Mouse (Mus musculus) myocyte (in vitro differentiated cells): ENCODE measurements around the gene E130114P18Rik.

Experiments
- MAX ChIP-seq: IDR thresholded peaks from one replicate; pipeline ENCODE4 v1.6.1; 2011; ENCODE audit warnings: low read depth, mild to moderate bottlenecking, control low read depth
- POLR2A ChIP-seq: IDR thresholded peaks from one replicate; pipeline ENCODE4 v1.6.1; 2011; ENCODE audit warnings: low read depth, mild to moderate bottlenecking, control low read depth, moderate library complexity; ENCODE audit not compliant: insufficient read length
- POLR2AphosphoS2 ChIP-seq: IDR thresholded peaks from one replicate; pipeline ENCODE4 v1.6.1; 2011; ENCODE audit warnings: low read depth, control low read depth; ENCODE audit not compliant: insufficient read length
- TCF12 ChIP-seq: IDR thresholded peaks from one replicate; pipeline ENCODE4 v1.6.1; 2011; ENCODE audit warnings: mild to moderate bottlenecking, control low read depth; ENCODE audit not compliant: poor library complexity, insufficient read depth, severe bottlenecking
- USF1 ChIP-seq: IDR thresholded peaks from one replicate; pipeline ENCODE4 v1.6.1; 2011; ENCODE audit warnings: low read depth, mild to moderate bottlenecking, control low read depth, moderate library complexity

DNA sequence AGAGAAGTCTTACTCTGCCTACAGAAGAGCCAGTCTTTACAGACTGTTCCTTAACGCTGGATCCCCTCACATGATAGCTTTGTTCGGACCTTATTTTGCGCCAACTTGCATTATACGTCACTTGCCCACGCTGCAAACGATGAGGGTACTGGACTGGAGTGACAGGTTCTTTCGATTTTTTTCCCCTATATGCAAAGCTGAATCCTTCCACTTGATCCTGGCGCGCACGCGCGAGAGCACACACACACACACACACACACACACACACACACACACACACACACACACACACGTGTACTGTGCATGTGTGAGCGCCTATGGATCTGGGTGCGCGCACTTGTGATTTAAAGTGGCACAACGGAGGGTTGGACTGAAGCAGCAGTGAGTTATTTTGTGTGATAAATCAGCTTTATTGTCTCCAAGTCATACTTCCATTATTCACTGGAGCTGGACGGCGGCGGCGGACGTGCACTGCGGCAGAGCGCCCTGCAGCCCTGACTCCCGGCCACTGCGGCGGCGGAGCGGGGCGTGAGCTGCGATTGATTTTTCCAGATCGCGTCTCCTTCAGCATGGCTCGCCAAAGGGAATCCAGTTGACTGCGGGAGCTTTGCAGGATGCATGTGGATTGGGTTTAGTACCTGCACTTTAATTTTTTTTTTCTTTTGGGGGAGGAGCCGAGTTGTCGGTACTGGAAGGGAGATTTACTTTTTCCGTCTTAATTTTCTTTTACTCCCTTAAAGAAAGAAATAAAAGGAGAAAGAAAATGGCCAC is 20.5 kb downstream of the E130114P18Rik start:
- TF ChIP-seq TCF12: no peak
- TF ChIP-seq MAX: no peak
- no peak for TF ChIP-seq POLR2A
- no peak for TF ChIP-seq USF1
- no peak for TF ChIP-seq POLR2AphosphoS2
